Mouse (Mus musculus) heart, embryonic 12.5 days (tissue): ENCODE measurements around the gene Trp53rka. TPM values are rescaled to one million over a fixed set of nuclear protein-coding genes. Genes with fewer than 3 reads are reported as not detected.

Experiments
- ATAC-seq: fragments of 200-750 bp; cut with Nextera tagmentation; 2 replicates; pipeline ENCODE4 v1.8.0; 2017; ENCODE audit warnings: moderate TSS enrichment, moderate library complexity; ENCODE audit not compliant: insufficient number of reproducible peaks, low FRiP score
- H3K27ac ChIP-seq: fragments of 300-500 bp; sonication (generic); 2 replicates; pipeline ENCODE4 v1.5.1; 2016; ENCODE audit warnings: mild to moderate bottlenecking, moderate library complexity; ENCODE audit not compliant: poor library complexity, severe bottlenecking
- H3K27me3 ChIP-seq: fragments of 300-500 bp; sonication (generic); replicated peaks from 2 replicates; pipeline ENCODE4 v1.6.1; 2016; ENCODE audit warnings: mild to moderate bottlenecking, moderate library complexity
- H3K36me3 ChIP-seq: fragments of 300-500 bp; sonication (generic); 2 replicates; pipeline ENCODE4 v1.6.1; 2016; ENCODE audit warnings: mild to moderate bottlenecking, moderate library complexity
- H3K4me1 ChIP-seq: fragments of 300-500 bp; sonication (generic); replicated peaks from 2 replicates; pipeline ENCODE4 v1.6.1; 2016; ENCODE audit warnings: mild to moderate bottlenecking
- H3K4me2 ChIP-seq: fragments of 300-500 bp; sonication (generic); 2 replicates; pipeline ENCODE4 v1.6.1; 2016; ENCODE audit warnings: mild to moderate bottlenecking, moderate library complexity
- H3K4me3 ChIP-seq: fragments of 300-500 bp; sonication (generic); 2 replicates; pipeline ENCODE4 v1.5.1; 2016; ENCODE audit warnings: mild to moderate bottlenecking
- H3K9ac ChIP-seq: fragments of 300-500 bp; sonication (generic); 2 replicates; pipeline ENCODE4 v1.6.1; 2016; ENCODE audit warnings: mild to moderate bottlenecking, moderate library complexity
- H3K9me3 ChIP-seq: fragments of 300-500 bp; sonication (generic); replicated peaks from 2 replicates; pipeline ENCODE4 v1.6.1; 2016; ENCODE audit warnings: mild to moderate bottlenecking, moderate library complexity
- WGBS: fragments of 180-500 bp; shearing (Covaris S2); methylation state at CpG from one replicate; pipeline ENCODE4 v1.1.7; 2016; 5-methylcytosine and 5-hydroxymethylcytosine counted together
- polyA plus RNA-seq: library from polyadenylated mRNA; unstranded; fragments of >200 nt; fragmentation: Nextera tagmentation; extraction: Ambion mirVana; gene quantifications from 2 replicates; pipeline ENCODE4 v1.2.1, GENCODE M21; 2016

Gene Trp53rka
- polyA plus RNA-seq, 1 experiment from 2014 or later: 22.6 TPM

DNA sequence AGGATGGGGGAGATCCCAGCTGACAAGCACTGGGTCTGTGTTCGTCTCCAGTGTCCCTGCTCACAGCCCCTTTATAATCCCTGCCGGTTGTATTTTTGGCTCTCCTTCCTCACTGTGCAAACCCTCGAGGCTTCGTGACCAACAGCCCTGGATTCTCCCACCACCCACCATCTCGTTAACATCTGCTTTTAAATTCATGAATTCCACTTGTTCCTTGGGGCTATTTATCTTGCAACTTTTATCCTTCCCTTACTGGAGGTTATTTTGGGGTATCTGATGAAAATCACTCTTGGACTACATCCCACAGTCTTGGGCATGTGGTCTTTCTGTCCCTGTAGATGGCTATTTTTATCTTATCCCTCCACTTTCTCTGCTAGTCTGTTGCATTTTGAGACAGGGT, 17.3 kb upstream of the Trp53rka start:
- H3K9me3 ChIP-seq: no peaks in the 10 kb centered on the region
- H3K27me3 ChIP-seq: peaks cover 20% of the 10 kb centered on the region; the same call in 1 of the 2 replicates
- 48% methylated on average over 5 of the region's 5 CpGs for WGBS
- no peak overlapping the region for H3K4me2 ChIP-seq
- no peak overlapping the region for H3K27ac ChIP-seq
- H3K4me1 ChIP-seq: peaks cover 16% of the 10 kb centered on the region
- no peak overlapping the region for H3K4me3 ChIP-seq
- H3K9ac ChIP-seq: no peak overlapping the region
- H3K36me3 ChIP-seq: peaks cover 7% of the 10 kb centered on the region
- no peak for ATAC-seq

DNA sequence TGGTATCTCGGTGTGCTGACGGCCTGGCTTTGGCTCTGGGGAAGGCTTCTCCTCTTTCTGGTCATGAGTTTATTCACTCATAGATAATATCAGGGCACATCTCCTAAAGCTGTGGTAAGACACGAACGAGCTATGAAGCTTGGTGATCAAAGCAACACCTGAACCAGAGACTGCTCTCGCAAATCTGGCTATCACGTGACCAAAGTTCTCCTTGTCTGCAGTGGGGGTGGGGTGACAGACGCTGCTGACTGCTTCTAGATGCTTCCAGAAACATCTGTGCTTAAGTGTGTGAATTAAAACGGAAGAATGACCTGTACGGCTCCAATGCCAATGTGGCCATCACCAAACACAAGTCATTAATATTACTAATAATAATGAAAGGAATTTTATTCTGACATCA, 16.6 kb upstream of the Trp53rka start:
- no peak overlapping the region for H3K9ac ChIP-seq

GRCm38 (mm10) chr2:165503259-165504203, 10.4 kb upstream of the Trp53rka start, which contains the start of gene Slc2a10:
TSS of gene Slc2a10 (plus strand) at chr2:165503787.
- 4% methylated on average over 30 of the region's 32 CpGs for WGBS
- ATAC-seq: peak; percentile 84
- peak within 1 kb of the TSS; percentile 71 for H3K4me2 ChIP-seq

More for the DNA sequence above, 16.6 kb upstream of the Trp53rka start:
- H3K4me1 ChIP-seq: peaks cover 20% of the 10 kb centered on the region
- H3K4me3 ChIP-seq: no peak overlapping the region
- WGBS: 56% methylated on average over 9 of the region's 9 CpGs
- no peaks in the 10 kb centered on the region for H3K9me3 ChIP-seq
- H3K4me2 ChIP-seq: no peak overlapping the region
- peaks cover 2% of the 10 kb centered on the region for H3K36me3 ChIP-seq
- ATAC-seq: no peak
- H3K27me3 ChIP-seq: peaks cover 23% of the 10 kb centered on the region
- no peak overlapping the region for H3K27ac ChIP-seq

GRCm38 (mm10) chr2:165498816-165499215, 5.7 kb upstream of the Trp53rka start:
- WGBS: 56% methylated on average over 6 of the region's 6 CpGs
- no peak for ATAC-seq
- Histone ChIP-seq H3K4me3 (no peak overlapping the region), H3K9me3 (no peaks in the 10 kb centered on the region), H3K27me3 (peaks cover 14% of the 10 kb centered on the region; the same call in 1 of the 2 replicates), H3K9ac (no peak overlapping the region), H3K4me1 (peaks cover 10% of the 10 kb centered on the region), H3K4me2 (no peak overlapping the region), H3K27ac (no peak overlapping the region), H3K36me3 (no peaks in the 10 kb centered on the region)

More at GRCm38 (mm10) chr2:165503259-165504203, 10.4 kb upstream of the Trp53rka start, which contains the start of gene Slc2a10:
- peaks cover 20% of the 10 kb centered on the region for H3K4me1 ChIP-seq
- H3K27ac ChIP-seq: peak within 1 kb of the TSS; percentile 17; the same call in 1 of the 2 replicates
- no peaks in the 10 kb centered on the region for H3K9me3 ChIP-seq
- H3K36me3 ChIP-seq: no peaks in the 10 kb centered on the region
- H3K4me3 ChIP-seq: peak within 1 kb of the TSS; percentile 57
- H3K9ac ChIP-seq: peak within 1 kb of the TSS; percentile 65
- H3K27me3 ChIP-seq: peaks cover 18% of the 10 kb centered on the region

DNA sequence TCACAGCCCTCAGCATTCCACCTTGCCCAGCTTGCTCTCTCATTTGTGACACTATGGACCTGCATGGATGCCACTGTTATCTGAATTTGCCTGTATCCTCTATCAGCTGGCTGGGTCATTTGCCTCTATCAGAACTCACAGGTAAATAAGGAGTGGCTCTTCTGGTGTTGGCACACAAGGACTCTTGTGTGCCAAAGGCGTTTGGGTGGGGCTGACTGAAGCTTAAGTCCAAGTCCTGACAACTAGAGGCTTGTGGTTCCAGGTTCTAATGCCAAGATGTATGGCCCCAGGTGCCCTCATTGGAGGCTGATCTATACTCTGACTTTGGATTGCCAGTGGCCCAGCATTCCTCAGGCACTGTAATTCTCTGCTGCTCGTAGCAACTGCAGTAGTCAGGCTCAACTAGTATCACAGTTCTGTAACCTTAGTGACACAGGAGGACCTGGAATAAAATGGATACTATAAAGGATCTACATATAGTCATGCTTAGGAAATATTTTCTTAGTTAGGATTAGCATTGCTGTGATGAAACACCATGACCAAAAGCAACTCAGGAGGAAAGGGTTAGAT, 4.7 kb upstream of the Trp53rka start:
- H3K27me3 ChIP-seq: peaks cover 14% of the 10 kb centered on the region; the same call in 1 of the 2 replicates
- ATAC-seq: no peak
- H3K9me3 ChIP-seq: no peaks in the 10 kb centered on the region
- no peak overlapping the region for H3K9ac ChIP-seq
- H3K27ac ChIP-seq: no peak overlapping the region
- no peaks in the 10 kb centered on the region for H3K36me3 ChIP-seq
- 0 out of 2 replicates have a peak, but pooled peaks cover 3% of the 10 kb centered on the region for H3K4me1 ChIP-seq
- H3K4me2 ChIP-seq: no peak overlapping the region
- no peak overlapping the region for H3K4me3 ChIP-seq
- WGBS: 65% methylated on average over 2 of the region's 2 CpGs

DNA sequence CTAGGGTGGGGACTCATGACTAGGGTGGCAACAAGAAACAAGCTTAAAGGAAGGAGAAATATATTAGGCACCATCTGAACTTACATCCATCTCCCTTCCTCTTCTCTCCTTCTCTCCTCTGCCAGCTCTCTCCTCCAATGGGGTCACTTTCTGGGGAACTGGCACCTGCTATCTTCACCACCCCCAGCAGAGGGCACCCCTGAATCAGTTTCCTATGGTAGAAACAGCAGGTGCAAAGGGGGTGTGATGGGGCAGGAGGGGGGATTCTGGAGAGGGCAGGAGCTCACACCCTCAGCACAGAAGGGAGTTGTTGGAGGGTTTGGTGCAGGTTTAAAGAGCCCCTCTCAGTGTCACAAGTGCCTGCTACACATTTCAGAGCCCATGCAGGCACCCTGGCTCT, 3.1 kb upstream of the Trp53rka start:
- Histone ChIP-seq H3K27ac (no peak overlapping the region), H3K36me3 (no peaks in the 10 kb centered on the region), H3K27me3 (peaks cover 14% of the 10 kb centered on the region; the same call in 1 of the 2 replicates), H3K9me3 (no peaks in the 10 kb centered on the region), H3K4me3 (no peak overlapping the region), H3K9ac (no peak overlapping the region), H3K4me1 (peaks cover 10% of the 10 kb centered on the region), H3K4me2 (no peak overlapping the region)
- no peak for ATAC-seq

DNA sequence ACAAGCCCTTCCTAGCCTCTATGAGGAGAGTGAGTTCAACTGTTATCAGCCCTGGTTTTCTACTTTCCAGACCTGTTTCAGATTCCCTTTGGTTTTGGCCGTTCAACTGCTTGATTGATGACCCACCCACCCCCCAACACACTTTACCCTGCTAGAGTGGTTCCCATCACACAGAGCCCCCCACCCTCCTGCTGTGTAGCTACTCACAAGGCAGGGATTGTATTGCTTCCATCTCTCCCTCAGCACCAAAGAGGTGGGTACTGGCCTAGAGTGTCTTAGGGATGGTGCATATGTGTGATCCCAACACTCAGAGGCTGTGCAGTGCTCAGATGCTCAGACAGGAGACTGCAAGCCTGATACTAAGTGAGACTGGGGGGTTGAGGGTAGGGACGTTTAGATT, 1.4 kb upstream of the Trp53rka start:
- no peak overlapping the region for H3K4me2 ChIP-seq
- peaks cover 14% of the 10 kb centered on the region for H3K36me3 ChIP-seq
- H3K9ac ChIP-seq: no peak overlapping the region
- no peak for ATAC-seq
- H3K4me3 ChIP-seq: no peak overlapping the region
- no peaks in the 10 kb centered on the region for H3K9me3 ChIP-seq
- 0 out of 2 replicates have a peak, but pooled peaks cover 5% of the 10 kb centered on the region for H3K27me3 ChIP-seq
- no peak overlapping the region for H3K27ac ChIP-seq
- WGBS: 40% methylated on average over 2 of the region's 2 CpGs
- H3K4me1 ChIP-seq: peaks cover 10% of the 10 kb centered on the region

- WGBS: 20% methylated on average over 17 of the region's 17 CpGs
- Histone ChIP-seq H3K9ac (peak overlapping the region; percentile 93), H3K27ac (no peak overlapping the region), H3K4me3 (peak overlapping the region; percentile 85), H3K4me1 (peaks cover 10% of the 10 kb centered on the region), H3K9me3 (no peaks in the 10 kb centered on the region), H3K36me3 (peaks cover 22% of the 10 kb centered on the region), H3K4me2 (peak overlapping the region; percentile 87), H3K27me3 (0 out of 2 replicates have a peak, but pooled peaks cover 5% of the 10 kb centered on the region)
- peak; percentile 27; the same call in 1 of the 2 replicates for ATAC-seq
Measured at GRCm38 (mm10) chr2:165493587-165494210, 575 bp upstream of the Trp53rka start.

GRCm38 (mm10) chr2:165486881-165487535, 6.1 kb downstream of the Trp53rka start:
- ATAC-seq: 0 out of 2 replicates have a peak, but pooled peaks have one; percentile 31
- Histone ChIP-seq H3K27ac (no peak overlapping the region), H3K9ac (no peak overlapping the region), H3K4me3 (no peak overlapping the region), H3K9me3 (no peaks in the 10 kb centered on the region), H3K4me1 (peaks cover 15% of the 10 kb centered on the region), H3K36me3 (peaks cover 30% of the 10 kb centered on the region), H3K4me2 (no peak overlapping the region), H3K27me3 (peaks cover 3% of the 10 kb centered on the region; the same call in 1 of the 2 replicates)
- WGBS: 22% methylated on average over 8 of the region's 8 CpGs

DNA sequence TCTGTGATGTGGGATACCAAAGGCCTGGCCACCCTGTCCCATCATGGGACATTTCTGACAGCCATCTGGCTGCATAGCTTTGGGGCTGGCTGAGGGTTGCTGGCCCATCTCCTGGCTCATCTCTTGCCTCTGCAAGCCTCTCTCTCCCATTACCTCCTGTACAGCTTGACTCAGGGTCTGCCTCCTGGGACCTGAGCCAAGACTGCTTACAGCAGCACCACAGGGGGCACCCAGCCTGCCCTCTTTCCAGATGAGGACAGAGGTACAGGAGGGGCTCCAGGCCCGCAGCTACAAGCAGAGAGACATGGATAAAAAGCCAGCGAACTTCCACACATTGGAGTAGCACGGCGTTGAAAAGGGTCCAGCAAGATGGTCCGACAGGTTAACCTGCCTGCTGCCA, 6.7 kb downstream of the Trp53rka start:
- no peak overlapping the region for H3K9ac ChIP-seq
- H3K27me3 ChIP-seq: peaks cover 4% of the 10 kb centered on the region; the same call in 1 of the 2 replicates
- H3K36me3 ChIP-seq: peaks cover 30% of the 10 kb centered on the region
- ATAC-seq: no peak
- H3K9me3 ChIP-seq: no peaks in the 10 kb centered on the region
- H3K4me3 ChIP-seq: no peak overlapping the region
- no peak overlapping the region for H3K27ac ChIP-seq
- H3K4me2 ChIP-seq: no peak overlapping the region
- 79% methylated on average over 5 of the region's 5 CpGs for WGBS
- H3K4me1 ChIP-seq: peaks cover 13% of the 10 kb centered on the region
